Mouse (Mus musculus): Measurements from ENCODE around the gene Lmo2. TPM values are rescaled to one million over a fixed set of nuclear protein-coding genes. Genes with fewer than 3 reads are reported as not detected.
"Not testable (repeated sequence)": the region's sequence is repeated elsewhere in the genome, so short reads cannot be mapped to it uniquely, and the experiment has no call there.

The Lmo2 gene
- polyA plus RNA-seq, 1 experiment from 2014 or later, result 13.0 TPM

GRCm38 (mm10) chr2:103968919-103969436 is 11.2 kb downstream of the Lmo2 start:
- Histone ChIP-seq H3K27ac (0 out of 2 replicates have a peak overlapping the region, but pooled peaks have one; percentile 33), H3K36me3 (no peaks in the 10 kb centered on the region), H3K4me1 (peaks cover 18% of the 10 kb centered on the region), H3K9ac (peak overlapping the region; percentile 75; the same call in 1 of the 2 replicates), H3K9me3 (no peaks in the 10 kb centered on the region), H3K4me2 (peak overlapping the region; percentile 98), H3K4me3 (peak overlapping the region; percentile 73), H3K27me3 (peaks cover 76% of the 10 kb centered on the region)
- ATAC-seq (ENCODE audit: insufficient number of reproducible peaks, insufficient read depth, low FRiP score, low TSS enrichment, low read depth), result no peak
- WGBS, result 15% methylated on average over 10 of the region's 10 CpGs

- Histone ChIP-seq H3K9ac (peak overlapping the region; percentile 75), H3K9me3 (no peaks in the 10 kb centered on the region), H3K27me3 (peaks cover 77% of the 10 kb centered on the region), H3K27ac (peak overlapping the region; percentile 33), H3K4me1 (peaks cover 18% of the 10 kb centered on the region), H3K4me3 (peak overlapping the region; percentile 73), H3K4me2 (peak overlapping the region; percentile 98), H3K36me3 (no peaks in the 10 kb centered on the region)
- 0 out of 2 replicates have a peak, but pooled peaks have one; percentile 59 for ATAC-seq (ENCODE audit: insufficient number of reproducible peaks, insufficient read depth, low FRiP score, low TSS enrichment, low read depth)
- under 1% methylated on average over 40 of the region's 40 CpGs for WGBS
Observed at GRCm38 (mm10) chr2:103969437-103970040, 11.8 kb downstream of the Lmo2 start.

- peak overlapping the region; percentile 33; the same call in 1 of the 2 replicates for H3K27ac ChIP-seq
- peaks cover 18% of the 10 kb centered on the region for H3K4me1 ChIP-seq
- no peaks in the 10 kb centered on the region for H3K36me3 ChIP-seq
- ATAC-seq (ENCODE audit: insufficient number of reproducible peaks, insufficient read depth, low FRiP score, low TSS enrichment, low read depth), result peak; percentile 43; the same call in 1 of the 2 replicates
- no peaks in the 10 kb centered on the region for H3K9me3 ChIP-seq
- under 1% methylated on average over 70 of the region's 79 CpGs for WGBS
- peak overlapping the region; percentile 73 for H3K4me3 ChIP-seq
- H3K27me3 ChIP-seq, result peaks cover 79% of the 10 kb centered on the region
- peak overlapping the region; percentile 98 for H3K4me2 ChIP-seq
- H3K9ac ChIP-seq, result peak overlapping the region; percentile 75
Observed at GRCm38 (mm10) chr2:103970041-103970790, 12.4 kb downstream of the Lmo2 start.

GRCm38 (mm10) chr2:103970791-103971649 is 13.2 kb downstream of the Lmo2 start:
- peaks cover 75% of the 10 kb centered on the region for H3K27me3 ChIP-seq
- H3K4me3 ChIP-seq, result peak overlapping the region; percentile 73
- no peaks in the 10 kb centered on the region for H3K9me3 ChIP-seq
- peak overlapping the region; percentile 75 for H3K9ac ChIP-seq
- no peaks in the 10 kb centered on the region for H3K36me3 ChIP-seq
- H3K4me2 ChIP-seq, result peak overlapping the region; percentile 98
- H3K27ac ChIP-seq, result no peak overlapping the region
- 2% methylated on average over 32 of the region's 32 CpGs for WGBS
- peaks cover 18% of the 10 kb centered on the region for H3K4me1 ChIP-seq
- no peak for ATAC-seq (ENCODE audit: insufficient number of reproducible peaks, insufficient read depth, low FRiP score, low TSS enrichment, low read depth)

GRCm38 (mm10) chr2:103971838-103972237 is 14.1 kb downstream of the Lmo2 start:
- no peak for ATAC-seq (ENCODE audit: insufficient number of reproducible peaks, insufficient read depth, low FRiP score, low TSS enrichment, low read depth)
- no peaks in the 10 kb centered on the region for H3K36me3 ChIP-seq
- H3K27me3 ChIP-seq, result peaks cover 67% of the 10 kb centered on the region
- H3K4me1 ChIP-seq, result peaks cover 18% of the 10 kb centered on the region
- H3K9me3 ChIP-seq, result no peaks in the 10 kb centered on the region
- H3K4me3 ChIP-seq, result no peak overlapping the region
- H3K4me2 ChIP-seq, result peak overlapping the region; percentile 20; the same call in 1 of the 2 replicates
- no peak overlapping the region for H3K27ac ChIP-seq
- no peak overlapping the region for H3K9ac ChIP-seq
- WGBS, result 20% methylated on average over 3 of the region's 3 CpGs

GRCm38 (mm10) chr2:103975904-103976303 is 18.1 kb downstream of the Lmo2 start:
- no peak overlapping the region for H3K4me3 ChIP-seq
- H3K27ac ChIP-seq, result no peak overlapping the region
- WGBS, result 76% methylated on average over 7 of the region's 7 CpGs
- H3K36me3 ChIP-seq, result no peaks in the 10 kb centered on the region
- H3K4me2 ChIP-seq, result no peak overlapping the region
- H3K27me3 ChIP-seq, result peaks cover 30% of the 10 kb centered on the region
- no peak for ATAC-seq (ENCODE audit: insufficient number of reproducible peaks, insufficient read depth, low FRiP score, low TSS enrichment, low read depth)
- H3K9ac ChIP-seq, result no peak overlapping the region
- peaks cover 5% of the 10 kb centered on the region for H3K4me1 ChIP-seq
- no peaks in the 10 kb centered on the region for H3K9me3 ChIP-seq

GRCm38 (mm10) chr2:103977216-103977615 is 19.4 kb downstream of the Lmo2 start:
- peaks cover 17% of the 10 kb centered on the region for H3K27me3 ChIP-seq
- no peak overlapping the region for H3K9ac ChIP-seq
- no peak for ATAC-seq (ENCODE audit: insufficient number of reproducible peaks, insufficient read depth, low FRiP score, low TSS enrichment, low read depth)
- no peaks in the 10 kb centered on the region for H3K9me3 ChIP-seq
- no peaks in the 10 kb centered on the region for H3K4me1 ChIP-seq
- 67% methylated on average over 8 of the region's 8 CpGs for WGBS
- H3K4me2 ChIP-seq, result no peak overlapping the region
- H3K4me3 ChIP-seq, result no peak overlapping the region
- no peaks in the 10 kb centered on the region for H3K36me3 ChIP-seq
- no peak overlapping the region for H3K27ac ChIP-seq

- Histone ChIP-seq H3K4me1 (no peaks in the 10 kb centered on the region), H3K36me3 (no peaks in the 10 kb centered on the region), H3K9me3 (no peaks in the 10 kb centered on the region), H3K4me3 (no peak overlapping the region), H3K4me2 (no peak overlapping the region), H3K9ac (no peak overlapping the region), H3K27ac (no peak overlapping the region), H3K27me3 (peaks cover 12% of the 10 kb centered on the region)
- ATAC-seq (ENCODE audit: insufficient number of reproducible peaks, insufficient read depth, low FRiP score, low TSS enrichment, low read depth), result no peak
- WGBS, result 55% methylated on average over 9 of the region's 9 CpGs
Observed at GRCm38 (mm10) chr2:103977716-103978115, 19.9 kb downstream of the Lmo2 start.

GRCm38 (mm10) chr2:103982250-103982649 is 24.5 kb downstream of the Lmo2 start:
- H3K4me2 ChIP-seq, result no peak overlapping the region
- H3K27me3 ChIP-seq, result peaks cover 4% of the 10 kb centered on the region; the same call in 1 of the 2 replicates
- no peaks in the 10 kb centered on the region for H3K9me3 ChIP-seq
- no peak overlapping the region for H3K9ac ChIP-seq
- no peak overlapping the region for H3K4me3 ChIP-seq
- WGBS, result 6% methylated on average over 5 of the region's 5 CpGs
- no peak overlapping the region for H3K27ac ChIP-seq
- no peaks in the 10 kb centered on the region for H3K4me1 ChIP-seq
- ATAC-seq (ENCODE audit: insufficient number of reproducible peaks, insufficient read depth, low FRiP score, low TSS enrichment, low read depth), result no peak
- H3K36me3 ChIP-seq, result no peaks in the 10 kb centered on the region

- Histone ChIP-seq H3K9ac (no peak overlapping the region), H3K4me3 (no peak overlapping the region), H3K27ac (no peak overlapping the region), H3K27me3 (peaks cover 4% of the 10 kb centered on the region; the same call in 1 of the 2 replicates), H3K4me1 (no peaks in the 10 kb centered on the region), H3K36me3 (no peaks in the 10 kb centered on the region), H3K9me3 (no peaks in the 10 kb centered on the region), H3K4me2 (no peak overlapping the region)
- ATAC-seq (ENCODE audit: insufficient number of reproducible peaks, insufficient read depth, low FRiP score, low TSS enrichment, low read depth), result no peak
- 88% methylated on average over 10 of the region's 10 CpGs for WGBS
Observed at GRCm38 (mm10) chr2:103983146-103983545, 25.4 kb downstream of the Lmo2 start.

GRCm38 (mm10) chr2:103987595-103987994 is 29.8 kb downstream of the Lmo2 start:
- ATAC-seq (ENCODE audit: insufficient number of reproducible peaks, insufficient read depth, low FRiP score, low TSS enrichment, low read depth); H3K36me3 ChIP-seq; H3K9ac ChIP-seq; H3K4me2 ChIP-seq; H3K9me3 ChIP-seq; H3K27ac ChIP-seq; H3K4me1 ChIP-seq; H3K4me3 ChIP-seq: not testable (repeated sequence)
- 71% methylated on average over 8 of the region's 8 CpGs for WGBS
- peaks cover 10% of the 10 kb centered on the region for H3K27me3 ChIP-seq
